Mouse (Mus musculus) cerebellum, postnatal 25 days (tissue): Measurements from ENCODE around the gene Tmigd1.

ENCODE experiments used
- DNase-seq, 2 experiments: peaks; one replicate each; pipeline ENCODE4 v3.0.0; 2021; ENCODE audit warnings: mixed read lengths in 2 of 2

Tmigd1 gene

GRCm38 (mm10) chr11:76901579-76902361 is at the start of gene Tmigd1:
Tmigd1 (plus strand) TSS chr11:76902159.
- DNase-seq, result no peak

- no peak for DNase-seq
These were observed 47.3 kb upstream of the Tmigd1 start for GRCm38 (mm10) chr11:76854475-76855341.

DNA sequence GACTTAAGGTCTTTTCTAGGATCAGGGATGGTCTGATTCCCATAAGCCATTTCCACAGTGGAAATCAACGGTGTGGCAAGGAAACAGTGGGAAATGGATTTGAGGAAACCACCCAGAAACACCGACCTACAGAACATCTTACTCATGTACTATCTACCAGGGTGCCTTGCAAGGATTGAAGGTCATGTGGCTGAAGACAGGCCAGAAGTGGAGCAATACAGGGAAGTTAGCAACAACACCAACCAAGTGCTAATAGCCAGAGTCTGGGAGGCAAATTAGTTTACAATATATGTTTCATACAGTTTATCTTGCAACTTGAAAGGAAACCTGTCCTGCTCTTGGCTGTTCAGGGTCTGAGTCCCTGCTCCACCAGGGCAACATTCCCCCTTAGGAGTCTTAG is 45.4 kb upstream of the Tmigd1 start:
- DNase-seq, result no peak

DNA sequence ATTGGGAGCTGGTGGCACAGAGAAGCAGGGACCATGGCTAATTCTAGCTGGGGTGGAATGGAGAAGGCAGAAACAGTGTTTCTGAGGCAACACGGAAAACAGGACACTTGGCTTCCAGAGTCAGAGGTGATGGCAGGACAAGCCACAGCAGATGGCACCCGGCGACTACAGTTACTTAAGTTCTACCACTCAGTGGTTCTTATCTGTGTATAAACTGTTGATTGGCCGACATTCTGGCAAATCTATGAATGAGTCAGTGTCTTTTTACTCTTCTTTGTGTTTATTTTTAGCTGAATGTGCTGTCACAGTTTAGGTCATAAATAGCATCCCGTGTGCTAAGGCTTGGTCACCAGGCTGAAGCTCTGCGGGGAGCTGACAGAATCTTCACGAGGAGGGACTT is 44.8 kb upstream of the Tmigd1 start:
- DNase-seq, result peak; percentile 39 to 60

DNA sequence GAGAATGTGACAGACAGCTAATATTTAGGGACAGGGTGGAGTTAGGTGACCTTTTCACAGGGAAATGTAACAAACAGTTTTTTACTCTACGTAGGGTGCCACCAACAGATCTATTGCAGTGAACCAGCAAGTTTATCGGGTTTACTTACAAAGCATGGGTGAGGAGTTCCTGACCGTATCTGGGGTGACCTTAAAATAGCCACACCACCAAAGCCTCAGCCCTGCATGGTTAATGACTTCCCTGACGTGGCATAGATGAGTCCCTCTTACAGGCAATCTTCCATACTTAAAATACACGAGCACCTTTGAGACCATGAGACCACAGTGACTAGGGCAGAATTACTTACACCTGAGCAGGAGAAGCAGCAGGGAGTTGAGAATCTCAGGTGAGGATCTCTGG is 43.2 kb upstream of the Tmigd1 start:
- DNase-seq, result no peak

DNA sequence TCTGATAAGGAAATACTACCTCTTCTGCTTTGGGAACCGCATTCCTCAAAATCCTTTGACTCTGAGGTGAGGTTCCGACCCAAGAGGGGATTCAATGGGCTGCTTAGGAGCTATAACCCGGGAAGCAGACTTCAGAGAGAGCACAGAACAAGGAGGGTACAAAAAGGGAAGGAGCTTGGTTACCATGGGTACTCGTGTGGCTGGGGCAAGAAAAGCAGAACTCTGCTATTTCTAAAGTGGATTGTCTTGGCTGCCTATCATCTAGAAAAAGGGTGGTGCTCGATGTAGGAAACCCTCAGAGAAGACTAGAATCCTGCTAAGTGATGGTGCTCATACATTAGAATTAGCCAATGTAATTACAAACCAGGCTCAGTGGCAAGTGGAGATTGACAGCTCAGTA is 42.7 kb upstream of the Tmigd1 start:
- no peak for DNase-seq

- DNase-seq, result peak; percentile 58 to 73
These were observed 40.8 kb upstream of the Tmigd1 start for GRCm38 (mm10) chr11:76861185-76861584.

- no peak for DNase-seq
These were observed 29.3 kb upstream of the Tmigd1 start for GRCm38 (mm10) chr11:76872556-76873234.

DNA sequence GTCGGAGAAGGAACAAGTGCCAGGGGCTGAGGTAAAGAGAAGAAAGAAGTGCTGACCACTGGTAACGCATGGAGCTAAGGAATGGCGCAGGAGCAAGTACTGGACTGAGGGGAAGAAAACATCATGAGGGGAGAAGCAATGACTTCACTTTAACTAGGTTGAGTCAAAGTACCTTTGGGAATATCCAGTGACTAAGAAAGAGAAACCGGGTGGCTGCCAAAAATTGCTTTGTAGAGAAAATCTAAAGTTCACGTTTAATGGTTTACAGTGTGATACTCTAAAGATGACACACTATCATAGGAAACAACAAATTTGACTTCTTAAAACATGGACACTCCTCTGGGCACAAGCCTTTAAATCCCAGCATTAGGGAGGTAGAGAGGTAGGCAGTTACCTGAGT is 28.1 kb upstream of the Tmigd1 start:
- no peak for DNase-seq

GRCm38 (mm10) chr11:76874766-76875165 is 27.2 kb upstream of the Tmigd1 start:
- no peak for DNase-seq

DNA sequence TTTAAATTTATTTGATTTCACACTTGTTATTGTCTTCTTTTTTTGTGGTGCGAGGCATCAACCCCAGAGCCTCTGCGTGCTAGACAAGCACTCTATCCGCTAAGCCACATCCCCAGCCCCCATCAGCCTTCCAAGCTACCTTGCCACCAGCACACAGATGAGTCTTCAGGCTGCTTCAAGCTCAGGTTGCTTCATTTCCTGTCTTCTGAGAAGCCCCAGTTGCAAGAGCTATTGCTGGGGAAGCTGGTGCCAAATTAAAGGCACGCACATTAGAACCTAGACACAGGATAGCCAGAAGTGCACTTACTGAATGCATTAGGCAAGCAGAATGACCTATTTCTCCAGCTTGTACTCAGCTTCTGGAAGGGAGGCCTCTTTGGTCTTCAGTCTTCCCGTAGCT is 22.1 kb upstream of the Tmigd1 start:
- no peak for DNase-seq

DNA sequence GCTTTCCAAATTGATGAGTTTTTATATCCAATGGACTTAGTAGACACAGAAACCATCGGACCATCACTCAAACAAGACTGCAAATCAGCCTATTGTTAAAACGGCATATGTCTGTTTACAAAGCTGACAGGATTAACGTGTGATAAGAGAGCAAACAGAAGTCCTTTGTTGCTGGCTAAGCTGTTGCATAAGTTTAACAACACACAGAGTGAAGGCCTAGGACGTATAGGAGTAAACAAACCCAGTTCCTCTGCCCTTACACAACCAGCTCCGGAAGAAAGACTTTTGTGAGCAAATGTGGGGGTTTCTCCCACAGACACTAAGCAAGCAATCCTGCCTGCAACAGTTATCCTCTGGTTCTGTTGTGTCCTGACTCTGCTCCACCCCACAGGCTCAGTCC is 17.5 kb upstream of the Tmigd1 start:
- DNase-seq, result no peak

GRCm38 (mm10) chr11:76889339-76890164 is 12.4 kb upstream of the Tmigd1 start:
- DNase-seq, result no peak

DNA sequence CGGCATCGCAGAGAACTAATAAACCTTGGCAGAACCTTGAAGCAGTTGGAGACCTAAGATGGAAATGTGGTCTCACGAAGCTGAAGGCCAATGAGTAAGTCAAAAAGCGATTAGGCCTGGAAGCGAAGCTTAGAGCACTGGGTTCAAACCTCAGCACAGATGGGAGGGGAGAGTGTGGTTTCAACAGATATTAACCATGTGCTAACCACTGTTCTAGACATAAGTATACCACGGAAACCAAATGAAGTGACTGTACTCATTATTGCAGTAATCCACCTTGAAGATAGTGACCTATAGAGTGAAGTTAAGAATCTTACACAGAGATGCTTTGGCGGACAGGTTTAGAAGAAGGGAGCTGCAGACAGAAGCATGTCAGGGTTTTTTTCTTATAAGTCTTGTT is 10.8 kb upstream of the Tmigd1 start:
- DNase-seq, result no peak

- no peak for DNase-seq
These were observed 10.1 kb upstream of the Tmigd1 start for GRCm38 (mm10) chr11:76891738-76892349.

GRCm38 (mm10) chr11:76892972-76893371 is 9.0 kb upstream of the Tmigd1 start:
- no peak for DNase-seq

GRCm38 (mm10) chr11:76893570-76893969 is 8.4 kb upstream of the Tmigd1 start:
- no peak for DNase-seq

GRCm38 (mm10) chr11:76894240-76894639 is 7.7 kb upstream of the Tmigd1 start:
- peak; percentile 72 to 83 for DNase-seq

DNA sequence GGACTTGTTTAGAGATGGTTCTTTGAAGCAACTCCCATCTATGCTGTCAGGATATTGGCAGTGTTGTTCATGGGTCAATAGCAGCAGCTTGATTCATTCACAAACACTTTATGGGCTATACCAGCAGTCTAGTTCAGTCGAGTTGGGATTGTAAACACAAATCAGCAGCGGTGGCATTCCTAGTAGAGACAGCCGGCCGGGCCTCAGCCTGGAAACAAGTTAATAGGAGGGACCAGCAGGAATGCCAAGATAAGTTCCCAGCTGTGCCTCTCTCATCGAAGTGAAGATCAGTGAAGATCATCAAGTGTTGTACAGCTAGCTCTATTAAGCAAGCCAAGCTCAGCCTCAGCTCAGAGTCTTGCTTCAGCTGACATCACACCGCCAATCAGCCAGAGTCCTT is 5.6 kb upstream of the Tmigd1 start:
- DNase-seq, result no peak

DNA sequence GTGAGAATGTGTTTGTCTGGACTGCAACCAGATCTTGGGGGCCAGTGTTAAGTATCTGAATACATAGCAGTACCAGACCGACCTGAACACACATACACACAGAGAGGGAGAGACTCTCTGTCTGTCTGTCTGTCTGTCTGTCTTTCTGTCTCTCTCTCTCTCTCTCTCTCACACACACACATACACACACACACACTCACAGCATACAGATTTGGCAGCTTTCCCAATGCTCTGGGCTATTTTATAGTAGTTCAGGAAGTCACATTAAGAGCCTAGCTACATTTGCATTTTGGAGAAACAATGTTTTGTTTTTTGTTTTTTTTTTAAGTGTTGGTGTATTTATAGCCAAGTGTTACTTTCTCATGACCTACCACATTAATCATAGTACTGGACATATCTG is 4.8 kb upstream of the Tmigd1 start:
- no peak for DNase-seq

DNA sequence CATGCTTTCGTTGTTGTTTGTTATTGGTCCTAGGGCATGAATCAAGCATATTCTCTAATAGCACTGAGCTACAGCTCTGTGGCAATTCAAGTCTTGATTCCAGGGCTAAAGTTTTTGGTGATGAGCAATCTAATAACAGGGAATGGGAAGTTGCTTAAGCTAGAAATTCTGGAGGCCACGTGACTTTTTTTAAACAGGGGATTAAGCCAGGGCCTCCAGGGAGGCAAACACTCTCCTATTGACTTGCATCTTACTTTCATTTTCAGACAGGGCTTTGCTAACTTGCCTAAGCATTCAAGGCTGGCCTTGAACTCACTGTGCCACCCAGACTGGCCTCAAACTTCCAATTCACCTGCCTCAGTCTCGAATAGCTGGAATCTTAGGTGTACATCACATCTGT is 4.1 kb upstream of the Tmigd1 start:
- DNase-seq, result no peak

DNA sequence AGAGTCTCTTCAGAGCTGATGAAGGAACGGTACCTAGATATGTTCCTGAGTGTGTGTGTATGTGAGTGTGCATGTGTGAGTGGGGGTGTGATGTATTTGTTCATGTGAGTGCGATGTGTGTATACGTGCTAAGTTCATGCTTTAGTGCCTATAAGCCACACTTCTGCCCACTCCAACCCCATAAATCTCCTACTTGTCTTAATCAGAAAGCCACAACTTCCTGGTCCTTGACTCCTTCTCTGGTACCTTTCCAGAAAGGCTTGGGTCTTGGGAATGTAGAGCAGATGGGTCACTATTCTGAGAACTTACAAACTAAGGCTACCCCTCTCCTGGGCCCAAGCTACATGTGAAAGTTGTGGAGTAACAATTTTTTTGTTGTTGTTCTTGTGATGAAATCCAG is 3.2 kb upstream of the Tmigd1 start:
- no peak for DNase-seq
